Mouse (Mus musculus): Measurements from ENCODE around the gene Stam2. TPM values are rescaled to one million over a fixed set of nuclear protein-coding genes. Genes with fewer than 3 reads are reported as not detected.

The Stam2 gene
- total RNA-seq, 4 experiments from 2014 or later, result 23.7 to 26.5 (median 24.7) TPM

GRCm38 (mm10) chr2:52730891-52731290 is 11.2 kb downstream of the Stam2 start:
- no peak for DNase-seq (ENCODE audit: low spot score in 2 of 2)

- no peak for DNase-seq (ENCODE audit: low spot score in 2 of 2)
These were observed 21.7 kb downstream of the Stam2 start for GRCm38 (mm10) chr2:52720231-52721025.

GRCm38 (mm10) chr2:52717076-52717475 is 25.0 kb downstream of the Stam2 start:
- no peak for DNase-seq (ENCODE audit: low spot score in 2 of 2)

GRCm38 (mm10) chr2:52715538-52715937 is 26.5 kb downstream of the Stam2 start:
- DNase-seq (ENCODE audit: low spot score in 2 of 2), result peak in 1 of 2 experiments; percentile 26

- DNase-seq (ENCODE audit: low spot score in 2 of 2), result no peak
These were observed 28.0 kb downstream of the Stam2 start for GRCm38 (mm10) chr2:52714111-52714510.

- no peak for DNase-seq (ENCODE audit: low spot score in 2 of 2)
These were observed 31.3 kb downstream of the Stam2 start for GRCm38 (mm10) chr2:52710804-52711203.

- DNase-seq (ENCODE audit: low spot score in 2 of 2), result no peak
These were observed 32.7 kb downstream of the Stam2 start for GRCm38 (mm10) chr2:52709417-52709816.

- no peak for DNase-seq (ENCODE audit: low spot score in 2 of 2)
These were observed 40.6 kb downstream of the Stam2 start for GRCm38 (mm10) chr2:52701368-52702036.

- no peak for DNase-seq (ENCODE audit: low spot score in 2 of 2)
These were observed 41.7 kb downstream of the Stam2 start for GRCm38 (mm10) chr2:52700352-52700751.

- DNase-seq (ENCODE audit: low spot score in 2 of 2), result no peak
These were observed 47.5 kb downstream of the Stam2 start for GRCm38 (mm10) chr2:52694604-52695003.

- DNase-seq (ENCODE audit: low spot score in 2 of 2), result no peak
These were observed 50.3 kb downstream of the Stam2 start for GRCm38 (mm10) chr2:52691745-52692144.

- no peak for DNase-seq (ENCODE audit: low spot score in 2 of 2)
These were observed 55.5 kb downstream of the Stam2 start for GRCm38 (mm10) chr2:52686601-52687000.

GRCm38 (mm10) chr2:52677589-52677988 is 64.5 kb downstream of the Stam2 start:
- DNase-seq (ENCODE audit: low spot score in 2 of 2), result no peak

GRCm38 (mm10) chr2:52676913-52677303 is 65.2 kb downstream of the Stam2 start:
- no peak for DNase-seq (ENCODE audit: low spot score in 2 of 2)

GRCm38 (mm10) chr2:52676023-52676912 is 65.8 kb downstream of the Stam2 start, which contains the start of gene Cacnb4:
Gene Cacnb4, minus strand, starts transcription at chr2:52676831.
- DNase-seq (ENCODE audit: low spot score in 2 of 2), result no peak

GRCm38 (mm10) chr2:52675278-52675987 is 66.6 kb downstream of the Stam2 start:
- DNase-seq (ENCODE audit: low spot score in 2 of 2), result no peak

- DNase-seq (ENCODE audit: low spot score in 2 of 2), result no peak
These were observed 67.2 kb downstream of the Stam2 start for GRCm38 (mm10) chr2:52674886-52675277.

- no peak for DNase-seq (ENCODE audit: low spot score in 2 of 2)
These were observed 68.9 kb downstream of the Stam2 start for GRCm38 (mm10) chr2:52673172-52673571.

- DNase-seq (ENCODE audit: low spot score in 2 of 2), result peak; percentile 46 to 57
These were observed 71.3 kb downstream of the Stam2 start for GRCm38 (mm10) chr2:52670733-52671132.

- DNase-seq (ENCODE audit: low spot score in 2 of 2), result no peak
These were observed 73.6 kb downstream of the Stam2 start for GRCm38 (mm10) chr2:52668480-52668879.

- DNase-seq (ENCODE audit: low spot score in 2 of 2), result no peak
These were observed 85.4 kb downstream of the Stam2 start for GRCm38 (mm10) chr2:52656722-52657121.

All from layer of hippocampus, adult 8-10 months (tissue).